Mouse (Mus musculus): Measurements from ENCODE around the gene Nfix.

DNA sequence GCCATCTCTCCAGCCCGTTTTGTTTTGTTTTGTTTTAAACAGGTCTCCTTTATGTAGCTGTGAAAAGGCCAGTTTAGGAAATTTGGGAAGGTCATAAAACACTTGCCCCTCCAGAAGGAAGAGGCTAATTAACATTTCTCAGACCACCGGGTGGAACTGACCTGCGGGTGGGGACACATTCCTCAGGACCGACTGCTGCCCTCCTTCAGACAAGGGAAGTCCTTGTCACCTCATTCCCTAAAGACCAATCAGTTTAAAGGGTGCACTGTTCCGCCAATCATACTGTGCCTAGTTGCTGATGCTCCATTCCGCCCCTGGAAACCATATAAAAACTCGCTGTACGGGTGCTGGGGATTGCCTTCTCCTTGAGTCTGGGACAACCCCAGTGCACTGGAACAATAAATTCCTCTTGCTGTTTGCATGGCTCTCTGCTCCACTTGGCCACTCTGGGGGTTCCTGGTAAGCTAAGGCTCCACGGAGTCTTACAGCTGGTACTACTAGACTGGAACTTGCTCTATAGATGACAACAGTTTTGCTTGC is 147.0 kb downstream of the Nfix start:
- TF ChIP-seq CTCF (conservative IDR thresholded peaks at IDR 0.05; ENCODE audit: low read length) = no peak
- TF ChIP-seq POU5F1 (IDR thresholded peaks at IDR 0.05; ENCODE audit: borderline replicate concordance, low read length) = no peak
- no peak for TF ChIP-seq NANOG (IDR thresholded peaks at IDR 0.05; ENCODE audit: borderline replicate concordance, low read length)
